ENCODE assay signal across 9 mouse cellular contexts in the genomic region with DNA sequence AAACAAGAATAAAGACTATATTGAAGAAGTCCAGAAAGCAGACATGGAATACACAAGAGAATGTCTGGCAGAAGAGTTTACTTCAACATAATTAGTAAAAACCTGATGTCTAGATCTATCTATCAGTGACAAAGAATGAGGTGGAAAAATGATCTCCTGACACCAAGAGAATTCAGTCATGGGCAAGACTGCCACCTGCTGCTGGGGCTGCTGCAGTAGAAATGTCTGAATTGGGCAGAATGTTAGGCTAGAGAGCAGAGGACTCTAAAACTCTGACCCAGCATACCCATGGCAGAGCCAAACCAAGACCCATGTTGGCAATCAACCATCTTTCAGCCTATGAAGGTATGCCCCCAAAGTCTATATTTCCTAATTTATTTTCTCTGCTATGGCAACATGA.
DNase-seq lines count a peak whose midpoint lies in the region; ATAC-seq and TF ChIP-seq lines count a peak whose summit lies in the region.
"Had no signal": no experiment of that assay in that cellular context is flagged by ENCODE, and none has a peak within 500 bp of the region (broad histone marks: within the 10 kb centered on the region; RNA-seq: fewer than 3 reads in every experiment).

No protein-coding gene starts in this region.

- no peak for ATAC-seq in hindbrain, embryonic 14.5 days (ENCODE audit: low FRiP score)
- no peak for ATAC-seq in hindbrain, embryonic 12.5 days (ENCODE audit: low FRiP score)
- no peak for ATAC-seq in midbrain, postnatal 0 days (ENCODE audit: low FRiP score)
- ATAC-seq in granulocyte monocyte progenitor cell, adult 5-6 weeks (replicated peaks; ENCODE audit: poor library complexity, severe bottlenecking): no peak

- H3K4me3 ChIP-seq in hindbrain, embryonic 14.5 days (replicated peaks; ENCODE audit: low read length): no peak overlapping the region
- H3K4me3 ChIP-seq in hindbrain, embryonic 12.5 days: no peak overlapping the region
- no peak overlapping the region for H3K4me3 ChIP-seq in midbrain, postnatal 0 days (ENCODE audit: low read depth, low read length)
- H3K4me3 ChIP-seq: heart, embryonic 13.5 days had no signal

- H3K9me3 ChIP-seq in hindbrain, embryonic 14.5 days (ENCODE audit: control insufficient read depth, low read length): no peaks in the 10 kb centered on the region
- no peaks in the 10 kb centered on the region for H3K9me3 ChIP-seq in hindbrain, embryonic 12.5 days (replicated peaks)
- no peaks in the 10 kb centered on the region for H3K9me3 ChIP-seq in midbrain, postnatal 0 days (ENCODE audit: low read length)
- H3K9me3 ChIP-seq: heart, embryonic 13.5 days had no signal

- TF ChIP-seq CTCF in midbrain, postnatal 0 days (IDR thresholded peaks at IDR 0.05): peak; percentile 76

- no peaks in the 10 kb centered on the region for H3K4me1 ChIP-seq in hindbrain, embryonic 14.5 days (replicated peaks; ENCODE audit: control insufficient read depth, insufficient read depth, low read length)
- no peaks in the 10 kb centered on the region for H3K4me1 ChIP-seq in hindbrain, embryonic 12.5 days
- H3K4me1 ChIP-seq in midbrain, postnatal 0 days (ENCODE audit: insufficient read depth, low read length): no peaks in the 10 kb centered on the region
- H3K4me1 ChIP-seq: heart, embryonic 13.5 days had no signal

- no peak overlapping the region for H3K4me2 ChIP-seq in hindbrain, embryonic 14.5 days (replicated peaks)
- H3K4me2 ChIP-seq in hindbrain, embryonic 12.5 days (replicated peaks): no peak overlapping the region
- H3K4me2 ChIP-seq in midbrain, postnatal 0 days (ENCODE audit: low read depth, low read length, poor library complexity, severe bottlenecking): no peak overlapping the region
- H3K4me2 ChIP-seq: heart, embryonic 13.5 days had no signal

- no peaks in the 10 kb centered on the region for H3K36me3 ChIP-seq in hindbrain, embryonic 14.5 days (replicated peaks; ENCODE audit: control insufficient read depth, insufficient read depth)
- no peaks in the 10 kb centered on the region for H3K36me3 ChIP-seq in hindbrain, embryonic 12.5 days
- H3K36me3 ChIP-seq in midbrain, postnatal 0 days (ENCODE audit: insufficient read depth, low read length): no peaks in the 10 kb centered on the region
- H3K36me3 ChIP-seq: heart, embryonic 13.5 days had no signal

- peak; percentile 39 for DNase-seq in hindbrain, embryonic 14.5 days (ENCODE audit: low spot score)
- DNase-seq in MN1 (ENCODE audit: low spot score): peak; percentile 29
- peak; percentile 77 for DNase-seq in cerebellum, adult 9-10 months
- DNase-seq in layer of hippocampus, adult 11-12 months (ENCODE audit: low spot score): peak; percentile 52
- DNase-seq in midbrain, postnatal 0 days (ENCODE audit: low spot score): peak; percentile 48
- DNase-seq in c-Kit-positive CD71-positive TER-119-positive erythroid progenitor cells, embryonic 14.5 days (ENCODE audit: low spot score): no peak

- no peaks in the 10 kb centered on the region for H3K27me3 ChIP-seq in hindbrain, embryonic 14.5 days (ENCODE audit: control insufficient read depth, insufficient read depth, low read length)
- no peaks in the 10 kb centered on the region for H3K27me3 ChIP-seq in hindbrain, embryonic 12.5 days
- no peaks in the 10 kb centered on the region for H3K27me3 ChIP-seq in midbrain, postnatal 0 days (ENCODE audit: insufficient read depth, low read length)
- H3K27me3 ChIP-seq: heart, embryonic 13.5 days had no signal

- no peak overlapping the region for H3K9ac ChIP-seq in hindbrain, embryonic 14.5 days
- H3K9ac ChIP-seq in hindbrain, embryonic 12.5 days: no peak overlapping the region
- no peak overlapping the region for H3K9ac ChIP-seq in midbrain, postnatal 0 days (replicated peaks; ENCODE audit: low read length, poor library complexity, severe bottlenecking)
- H3K9ac ChIP-seq: heart, embryonic 13.5 days had no signal

- no peak overlapping the region for H3K27ac ChIP-seq in hindbrain, embryonic 14.5 days
- H3K27ac ChIP-seq in hindbrain, embryonic 12.5 days: no peak overlapping the region
- no peak overlapping the region for H3K27ac ChIP-seq in midbrain, postnatal 0 days (ENCODE audit: low read depth, low read length)
- H3K27ac ChIP-seq: heart, embryonic 13.5 days had no signal
